Mouse (Mus musculus) 3134 (cell line): ENCODE measurements at regions not wholly inside any gene's neighbourhood (a gene's known extent, or its start where the extent isn't known, plus 50 kb on each side); places are given as distances from the start of the nearest gene placed in this dataset.
"Not testable (repeated sequence)": the region's sequence is repeated elsewhere in the genome, so short reads cannot be mapped to it uniquely, and the experiment has no call there.

Source experiments
- DNase-seq: peaks from one replicate; pipeline ENCODE4 v3.0.0-alpha.2; 2011; ENCODE audit warnings: low spot score; ENCODE audit not compliant: insufficient read length; ENCODE audit errors: extremely low read depth

DNA sequence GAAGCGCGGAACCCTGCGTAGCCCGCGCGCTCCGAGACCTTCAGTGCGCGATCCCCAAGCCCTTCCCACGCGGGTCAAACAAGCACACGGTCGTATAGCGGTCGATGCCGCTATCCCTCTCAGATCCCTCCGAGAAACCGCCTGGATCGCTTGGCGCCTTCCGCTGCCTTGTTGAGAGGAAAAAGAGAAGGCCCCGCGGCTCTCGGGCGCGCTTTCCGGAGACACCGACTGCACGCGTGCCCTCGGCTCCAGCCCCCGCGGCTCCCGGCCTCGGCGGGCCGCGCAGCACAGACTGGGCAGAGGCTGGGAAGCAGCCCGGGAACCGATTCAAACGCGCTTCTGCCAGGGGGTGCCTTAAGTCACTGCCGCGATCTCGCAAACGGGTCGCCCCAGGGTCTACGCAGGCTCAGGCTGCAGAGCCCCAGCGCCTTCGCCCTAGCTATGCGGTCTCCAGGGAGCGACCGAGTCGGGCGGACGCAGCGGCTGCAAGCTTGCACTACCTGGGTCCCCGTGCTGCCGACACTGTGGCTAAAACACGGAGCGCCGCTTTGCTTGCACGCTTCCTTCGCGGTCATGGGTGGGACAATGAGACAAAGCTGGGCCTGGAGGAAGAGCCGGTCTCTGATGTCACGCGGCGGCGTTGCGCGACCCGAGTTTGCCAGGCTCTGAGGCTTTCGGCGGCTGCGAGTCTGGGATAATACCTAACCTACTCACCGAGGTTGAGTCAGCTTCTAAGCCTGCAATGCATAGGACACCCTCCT lies 87.3 kb downstream of the Crisp4 start:
- peak; percentile 7 for DNase-seq

DNA sequence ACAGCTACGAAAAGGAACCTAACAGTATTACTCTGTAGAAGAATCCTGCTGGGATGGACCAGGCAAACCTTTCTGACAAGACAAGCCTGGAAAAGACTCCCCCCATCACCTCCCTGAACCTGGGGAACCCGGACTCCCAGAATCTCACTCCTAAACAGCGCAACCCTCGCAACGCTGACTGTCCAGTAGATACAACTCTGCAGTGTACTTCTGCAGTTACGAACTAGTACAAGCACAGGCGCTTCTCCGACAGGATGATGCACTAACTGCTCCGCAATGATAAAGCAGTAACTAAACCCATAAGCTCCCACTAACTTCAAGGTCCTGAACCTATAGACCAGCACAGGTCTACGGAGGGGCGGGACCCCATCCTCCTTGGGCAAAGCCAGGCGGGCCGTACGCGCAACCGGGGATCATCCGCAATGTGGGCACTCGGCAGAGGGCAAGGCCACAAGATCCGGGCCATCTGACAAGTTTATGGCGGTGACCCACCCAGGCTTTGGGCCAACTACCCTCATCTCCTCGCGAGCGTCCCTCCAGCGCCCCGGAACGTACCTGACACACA lies 88.0 kb downstream of the Crisp4 start:
- peak; percentile 3 for DNase-seq

DNA sequence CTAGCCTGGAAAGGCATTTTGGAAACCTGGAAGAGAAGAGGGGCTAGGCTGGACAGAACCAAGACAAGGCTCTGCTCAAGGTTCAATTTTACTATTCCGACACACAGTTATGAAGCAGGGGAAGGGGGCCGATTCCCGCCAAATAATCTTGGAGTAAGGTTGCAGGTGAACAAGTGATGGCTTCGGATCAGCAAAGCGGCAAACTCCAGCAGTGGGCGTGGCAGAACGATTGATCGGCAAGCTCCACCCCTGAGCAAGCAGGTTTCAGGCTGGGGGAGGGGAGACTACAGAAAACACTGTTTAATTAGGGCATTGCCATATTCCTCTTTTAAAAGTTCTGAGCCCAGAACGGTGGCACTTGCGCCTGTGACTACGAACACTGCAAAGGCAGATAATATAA lies 88.7 kb downstream of the Crisp4 start:
- not testable (repeated sequence) for DNase-seq

GRCm38 (mm10) chr1:18030226-18030625 lies 115.5 kb downstream of the Crisp4 start:
- no peak for DNase-seq

- not testable (repeated sequence) for DNase-seq
These were observed 132.8 kb downstream of the Crisp4 start for GRCm38 (mm10) chr1:18012941-18013340.

DNA sequence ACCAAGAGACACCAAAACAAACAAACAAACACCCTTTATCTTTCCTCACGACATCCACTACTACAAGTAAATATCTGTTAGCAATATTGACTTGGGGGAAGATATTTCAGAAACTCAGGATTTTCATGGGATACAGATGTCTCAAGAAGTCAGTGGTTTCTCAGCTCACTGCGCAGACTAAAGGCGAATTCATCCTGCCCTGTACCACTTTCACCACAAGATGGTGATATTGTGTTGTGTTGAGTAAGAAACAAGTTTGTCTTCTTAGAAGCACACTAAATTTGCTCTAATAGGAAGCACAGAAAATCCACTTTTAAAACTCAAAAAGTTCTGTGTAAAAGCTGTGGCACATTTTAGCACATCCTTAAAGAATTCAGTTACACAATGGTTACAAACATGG lies 165.1 kb downstream of the Crisp4 start:
- peak; percentile 3 for DNase-seq

DNA sequence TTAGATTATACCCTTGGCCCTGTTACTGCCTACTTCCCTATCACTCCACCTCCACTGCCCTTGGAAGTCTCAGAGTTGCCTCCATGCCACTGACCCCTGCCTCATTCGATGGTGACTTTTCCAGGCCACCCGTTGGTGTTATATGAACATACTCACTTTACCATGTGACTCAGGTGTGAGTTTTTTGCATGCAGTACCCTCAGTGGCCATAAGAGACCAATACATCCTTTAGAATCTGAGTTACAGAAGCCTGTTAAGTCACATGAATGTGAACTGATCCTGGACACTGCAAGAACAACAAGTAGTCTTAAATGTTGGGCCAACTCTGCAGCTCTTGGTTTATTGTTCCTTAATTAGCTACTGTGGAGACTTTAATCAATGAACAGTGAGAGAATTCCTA lies 167.6 kb downstream of the Crisp4 start:
- DNase-seq: no peak

DNA sequence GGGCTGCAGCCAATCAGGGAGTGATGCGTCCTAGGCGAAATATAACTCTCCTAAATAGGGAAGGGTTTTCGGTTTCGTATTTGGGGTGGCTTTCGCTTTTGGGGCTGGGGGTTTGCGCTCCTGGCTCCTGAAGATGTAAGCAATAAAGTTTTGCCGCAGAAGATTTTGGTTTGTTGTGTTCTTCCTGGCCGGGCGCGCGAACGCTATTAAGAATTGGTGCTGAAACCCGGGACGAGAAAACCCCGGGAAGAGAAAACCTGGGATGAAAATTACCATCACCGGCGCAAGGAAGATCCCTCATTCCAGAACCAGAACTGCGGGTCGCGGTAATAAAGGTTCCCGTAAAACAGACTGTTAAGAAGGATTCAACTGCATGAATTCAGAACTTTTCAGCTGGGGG lies 188.8 kb downstream of the Crisp4 start:
- not testable (repeated sequence) for DNase-seq

- not testable (repeated sequence) for DNase-seq
These were observed 213.4 kb downstream of the Crisp4 start for GRCm38 (mm10) chr1:17932108-17932810.
